Mouse (Mus musculus) G1E (cell line): ENCODE measurements around the gene Ercc4. TPM values are rescaled to one million over a fixed set of nuclear protein-coding genes. Genes with fewer than 3 reads are reported as not detected.

Source experiments
- ATAC-seq: 2 replicates; pipeline ENCODE4 v1.8.0; 2016; ENCODE audit warnings: mild to moderate bottlenecking; ENCODE audit not compliant: insufficient number of reproducible peaks, poor library complexity, low FRiP score, severe bottlenecking; ENCODE audit errors: extremely low read depth
- DNase-seq: peaks from one replicate; pipeline ENCODE4 v3.0.0; 2012; ENCODE audit warnings: low spot score
- H3K27me3 ChIP-seq: 2 replicates; pipeline ENCODE4 v1.6.1; 2012; ENCODE audit warnings: mild to moderate bottlenecking, low read length, inconsistent platforms; ENCODE audit not compliant: insufficient read depth
- H3K36me3 ChIP-seq: replicated peaks from 2 replicates; pipeline ENCODE3; 2012; ENCODE audit warnings: mild to moderate bottlenecking, inconsistent platforms
- H3K4me1 ChIP-seq: 2 replicates; pipeline ENCODE4 v1.6.1; 2012; ENCODE audit warnings: low read depth, low read length, inconsistent platforms, mixed read lengths; ENCODE audit not compliant: insufficient read depth
- H3K4me3 ChIP-seq: 2 replicates; pipeline ENCODE4 v1.5.1; 2012; ENCODE audit warnings: low read depth, mild to moderate bottlenecking, inconsistent platforms, low read length, moderate library complexity, mixed read lengths
- H3K9me3 ChIP-seq: replicated peaks from 2 replicates; pipeline ENCODE4 v1.6.1; 2012; ENCODE audit warnings: inconsistent platforms
- CTCF ChIP-seq: IDR thresholded peaks from 2 replicates; pipeline ENCODE4 v1.5.1; 2012; ENCODE audit warnings: low read depth, low read length, inconsistent platforms, mixed read lengths
- GATA1 ChIP-seq: IDR thresholded peaks from 2 replicates; pipeline ENCODE4 v1.6.1; 2012; ENCODE audit warnings: borderline replicate concordance, low read length, inconsistent platforms, mixed read lengths
- GATA2 ChIP-seq: IDR thresholded peaks from 2 replicates; pipeline ENCODE4 v1.6.1; 2012; ENCODE audit warnings: low read depth, low read length, inconsistent platforms, borderline replicate concordance
- POLR2AphosphoS5 ChIP-seq: IDR thresholded peaks from 2 replicates; pipeline ENCODE4 v1.6.1; 2012; ENCODE audit warnings: low read depth, low read length, inconsistent platforms; ENCODE audit not compliant: insufficient replicate concordance
- TAL1 ChIP-seq: conservative IDR thresholded peaks from 2 replicates; pipeline ENCODE4 v1.6.1; 2012; ENCODE audit warnings: low read depth, low read length, inconsistent platforms, mixed read lengths
- polyA plus RNA-seq: library from polyadenylated mRNA; stranded (reverse); fragments of >175 nt; gene quantifications from 2 replicates; pipeline ENCODE4 v1.2.3, GENCODE M21; 2012
- total RNA-seq, 2 experiments: library from RNA; stranded (forward) in 1 of 2; stranded (reverse) in 1 of 2; fragments of 200-1000 nt in 1 of 2; fragments of >200 nt in 1 of 2; fragmentation: Nextera tagmentation in 1 of 2; gene quantifications; 2 replicates each; pipeline ENCODE4 v1.2.3; 2014 to 2017

Ercc4 gene
- total and polyA plus RNA-seq, 3 experiments: 7.8 to 35.9 (median 15.2) TPM

- Histone ChIP-seq H3K36me3 (no peaks in the 10 kb centered on the region), H3K4me1 (peaks cover 7% of the 10 kb centered on the region), H3K4me3 (no peak overlapping the region), H3K27me3 (peaks cover 7% of the 10 kb centered on the region; the same call in 1 of the 2 replicates), H3K9me3 (no peaks in the 10 kb centered on the region)
- DNase-seq (no peak), ATAC-seq (no peak)
- TF ChIP-seq CTCF (no peak), POLR2AphosphoS5 (no peak), GATA2 (no peak), TAL1 (no peak), GATA1 (no peak)
Observed at GRCm38 (mm10) chr16:13161516-13161915, 52.0 kb downstream of the Ercc4 start.

- DNase-seq (no peak), ATAC-seq (no peak)
- Histone ChIP-seq H3K4me1 (no peaks in the 10 kb centered on the region), H3K4me3 (no peak overlapping the region), H3K27me3 (no peaks in the 10 kb centered on the region), H3K9me3 (no peaks in the 10 kb centered on the region), H3K36me3 (no peaks in the 10 kb centered on the region)
- TF ChIP-seq CTCF: no peak
- no peak for TF ChIP-seq TAL1
- TF ChIP-seq POLR2AphosphoS5: no peak
- no peak for TF ChIP-seq GATA2
- TF ChIP-seq GATA1: no peak
Observed at GRCm38 (mm10) chr16:13167731-13168130, 58.2 kb downstream of the Ercc4 start.

GRCm38 (mm10) chr16:13173055-13173742, 63.7 kb downstream of the Ercc4 start:
- ATAC-seq (no peak), DNase-seq (no peak)
- no peak overlapping the region for H3K4me3 ChIP-seq
- no peaks in the 10 kb centered on the region for H3K9me3 ChIP-seq
- H3K4me1 ChIP-seq: no peaks in the 10 kb centered on the region
- no peak for TF ChIP-seq TAL1
- TF ChIP-seq POLR2AphosphoS5: no peak
- no peak for TF ChIP-seq CTCF
- no peak for TF ChIP-seq GATA1
- TF ChIP-seq GATA2: no peak
- no peaks in the 10 kb centered on the region for H3K27me3 ChIP-seq
- no peaks in the 10 kb centered on the region for H3K36me3 ChIP-seq

- TF ChIP-seq TAL1 (no peak), GATA1 (no peak), POLR2AphosphoS5 (no peak)
- H3K4me3 ChIP-seq: no peak overlapping the region
- DNase-seq (no peak), ATAC-seq (no peak)
- no peaks in the 10 kb centered on the region for H3K36me3 ChIP-seq
- H3K27me3 ChIP-seq: peaks cover 2% of the 10 kb centered on the region; the same call in 1 of the 2 replicates
- no peaks in the 10 kb centered on the region for H3K4me1 ChIP-seq
- no peaks in the 10 kb centered on the region for H3K9me3 ChIP-seq
Observed at GRCm38 (mm10) chr16:13182526-13182925, 73.0 kb downstream of the Ercc4 start.

- DNase-seq (no peak), ATAC-seq (no peak)
- peaks cover 2% of the 10 kb centered on the region; the same call in 1 of the 2 replicates for H3K27me3 ChIP-seq
- no peaks in the 10 kb centered on the region for H3K9me3 ChIP-seq
- no peak overlapping the region for H3K4me3 ChIP-seq
- H3K4me1 ChIP-seq: no peaks in the 10 kb centered on the region
- H3K36me3 ChIP-seq: no peaks in the 10 kb centered on the region
- TF ChIP-seq POLR2AphosphoS5 (no peak), CTCF (no peak), GATA2 (no peak), GATA1 (no peak), TAL1 (no peak)
Observed at GRCm38 (mm10) chr16:13183182-13183742, 73.8 kb downstream of the Ercc4 start.

GRCm38 (mm10) chr16:13184381-13184780, 74.9 kb downstream of the Ercc4 start:
- no peak for ATAC-seq
- no peak for DNase-seq
- no peaks in the 10 kb centered on the region for H3K4me1 ChIP-seq
- no peak for TF ChIP-seq POLR2AphosphoS5
- TF ChIP-seq GATA1: no peak
- no peak for TF ChIP-seq CTCF
- no peak for TF ChIP-seq GATA2
- TF ChIP-seq TAL1: no peak
- no peak overlapping the region for H3K4me3 ChIP-seq
- no peaks in the 10 kb centered on the region for H3K36me3 ChIP-seq
- H3K9me3 ChIP-seq: no peaks in the 10 kb centered on the region
- peaks cover 4% of the 10 kb centered on the region; the same call in 1 of the 2 replicates for H3K27me3 ChIP-seq
